In genomic region chr19:42561991-42562390, GRCm38 (mm10) we compare ENCODE assay signal across 21 mouse cellular contexts. TPM values are rescaled to one million over a fixed set of nuclear protein-coding genes. Genes with fewer than 3 reads are reported as not detected.
DNase-seq lines count a peak whose midpoint lies in the region; ATAC-seq and TF ChIP-seq lines count a peak whose summit lies in the region.
"Had no signal": no experiment of that assay in that cellular context is flagged by ENCODE, and none has a peak within 500 bp of the region (broad histone marks: within the 10 kb centered on the region; RNA-seq: fewer than 3 reads in every experiment).

No protein-coding gene starts in this region.

- H3K9me3 ChIP-seq in heart, embryonic 12.5 days (replicated peaks) = no peaks in the 10 kb centered on the region
- no peaks in the 10 kb centered on the region for H3K9me3 ChIP-seq in MEL (replicated peaks; ENCODE audit: insufficient read depth, low read length)
- H3K9me3 ChIP-seq: embryonic facial prominence, embryonic 15.5 days; intestine, embryonic 15.5 days; limb, embryonic 13.5 days; liver, embryonic 15.5 days; megakaryocyte, embryonic 14.5 days had no signal

- no peak for TF ChIP-seq EP300 in MEL (IDR thresholded peaks at IDR 0.05; ENCODE audit: low read depth in 1 of 2, low read length in 2 of 2)

- no peak overlapping the region for H3K9ac ChIP-seq in heart, embryonic 12.5 days
- H3K9ac ChIP-seq in MEL (ENCODE audit: control insufficient read depth, low read depth, low read length, poor library complexity, severe bottlenecking) = no peak overlapping the region
- H3K9ac ChIP-seq: embryonic facial prominence, embryonic 15.5 days; hindbrain, embryonic 14.5 days; intestine, embryonic 15.5 days; limb, embryonic 13.5 days; liver, embryonic 15.5 days had no signal

- TF ChIP-seq CTCF in MEL (IDR thresholded peaks at IDR 0.05 in 2 of 3, conservative IDR thresholded peaks at IDR 0.05 in 1 of 3; ENCODE audit: control insufficient read depth in 1 of 3, insufficient read depth in 1 of 3, low read depth in 2 of 3, low read length in 3 of 3, poor library complexity in 1 of 3, severe bottlenecking in 1 of 3) = no peak

- TF ChIP-seq POLR2A in MEL (IDR thresholded peaks at IDR 0.05; ENCODE audit: control insufficient read depth in 1 of 2, insufficient read depth in 1 of 2, low read depth in 1 of 2, low read length in 2 of 2, poor library complexity in 1 of 2) = no peak

- 95% methylated on average over 1 of the region's 1 CpGs for WGBS in heart, embryonic 12.5 days

- no peak for ATAC-seq in heart, embryonic 12.5 days (ENCODE audit: insufficient number of reproducible peaks, low FRiP score)
- ATAC-seq: intestine, embryonic 15.5 days had no signal

- H3K4me3 ChIP-seq in heart, embryonic 12.5 days = no peak overlapping the region
- H3K4me3 ChIP-seq in MEL (ENCODE audit: control insufficient read depth in 1 of 2, insufficient read depth in 1 of 2, low read depth in 2 of 2, low read length in 2 of 2) = no peak overlapping the region
- H3K4me3 ChIP-seq: embryonic facial prominence, embryonic 15.5 days; intestine, embryonic 15.5 days; limb, embryonic 13.5 days; liver, embryonic 15.5 days; megakaryocyte, embryonic 14.5 days had no signal

- H3K4me1 ChIP-seq in heart, embryonic 12.5 days (replicated peaks) = no peaks in the 10 kb centered on the region
- peaks cover 7 to 8% of the 10 kb centered on the region in 2 experiments for H3K4me1 ChIP-seq in MEL (ENCODE audit: control insufficient read depth in 1 of 2, insufficient read depth in 2 of 2, low read length in 2 of 2)
- H3K4me1 ChIP-seq: embryonic facial prominence, embryonic 15.5 days; intestine, embryonic 15.5 days; limb, embryonic 13.5 days; liver, embryonic 15.5 days had no signal

- H3K27me3 ChIP-seq in heart, embryonic 12.5 days (replicated peaks) = no peaks in the 10 kb centered on the region
- H3K27me3 ChIP-seq in MEL (ENCODE audit: control insufficient read depth in 1 of 2, insufficient read depth in 2 of 2, low read length in 2 of 2) = no peaks in the 10 kb centered on the region
- H3K27me3 ChIP-seq: embryonic facial prominence, embryonic 15.5 days; intestine, embryonic 15.5 days; limb, embryonic 13.5 days; liver, embryonic 15.5 days; megakaryocyte, embryonic 14.5 days had no signal

- H3K79me2 ChIP-seq in MEL (ENCODE audit: control insufficient read depth, insufficient read depth, low read length, poor library complexity) = peaks cover 9% of the 10 kb centered on the region; the same call in 1 of the 2 replicates

- no peak for TF ChIP-seq RAD21 in MEL (IDR thresholded peaks at IDR 0.05; ENCODE audit: low read depth, low read length)

- peaks cover 19% of the 10 kb centered on the region for H3K36me3 ChIP-seq in heart, embryonic 12.5 days
- H3K36me3 ChIP-seq in MEL (ENCODE audit: control insufficient read depth in 1 of 2, insufficient read depth in 2 of 2, low read length in 2 of 2) = peaks cover 9 to 14% of the 10 kb centered on the region in 2 experiments

- H3K27ac ChIP-seq in heart, embryonic 12.5 days (ENCODE audit: poor library complexity, severe bottlenecking) = no peak overlapping the region
- H3K27ac ChIP-seq in MEL (ENCODE audit: control insufficient read depth, low read depth, low read length) = no peak overlapping the region
- H3K27ac ChIP-seq: embryonic facial prominence, embryonic 15.5 days; hindbrain, embryonic 14.5 days; intestine, embryonic 15.5 days; limb, embryonic 13.5 days; liver, embryonic 15.5 days had no signal

- peak; percentile 12 for DNase-seq in adrenal gland, postnatal 25 days
- DNase-seq in adrenal gland, adult (ENCODE audit: inconsistent age in 2 of 2, low spot score in 1 of 2) = no peak
- peak; percentile 26 for DNase-seq in heart, adult 8-10 months (ENCODE audit: low spot score)
- no peak for DNase-seq in MEL (ENCODE audit: low read depth, low spot score)
- peak; percentile 43 to 59 for DNase-seq in cerebellum, postnatal 10 days
- DNase-seq in embryo, embryonic 10 days (ENCODE audit: low spot score) = no peak
- no peak for DNase-seq in right cerebral cortex, postnatal 36 days (ENCODE audit: low spot score in 2 of 2)
- DNase-seq: adrenal gland, adult 2 months; embryo, embryonic 11 days; kidney, postnatal 14 days; layer of hippocampus, adult 9-11 months; lung, postnatal 10 days; thymus, postnatal 25 days had no signal

- no peak overlapping the region for H3K4me2 ChIP-seq in heart, embryonic 12.5 days
- H3K4me2 ChIP-seq: embryonic facial prominence, embryonic 15.5 days; hindbrain, embryonic 14.5 days; intestine, embryonic 15.5 days; limb, embryonic 13.5 days; liver, embryonic 15.5 days had no signal

TF ChIP-seq in MEL, 35 proteins besides CTCF, POLR2A, EP300 and RAD21:
- TF ChIP-seq TCF12 (IDR thresholded peaks at IDR 0.05; ENCODE audit: low read depth, low read length) (no peak), USF1 (IDR thresholded peaks at IDR 0.05; ENCODE audit: low read depth, low read length) (0 out of 2 replicates have a peak, but pooled peaks have one; percentile 11)

RNA-seq across cellular contexts. Expression of gene R3hcc1l, which starts 43.4 kb away (rescaled TPM):
- total RNA-seq in adrenal gland, postnatal 25 days (2021) = 21.1 and 30.9 TPM in 2 replicates
- total RNA-seq in heart, adult 8-10 months (2022) = 10 to 100 TPM; 24.6 to 29.5 (median 26.5) TPM
- 16.0 and 18.0 TPM in 2 replicates for polyA plus RNA-seq in heart, embryonic 12.5 days (2016; fragmentation: Nextera tagmentation; extraction: Ambion mirVana)
- total RNA-seq in MEL (2012; rRNA removed) = 12.9 and 14.8 TPM in 2 replicates
- polyA plus RNA-seq in MEL (2012; ENCODE audit: insufficient read depth in 1 of 2, insufficient read length in 2 of 2, low read depth in 1 of 2, low replicate concordance in 2 of 2, missing spikeins in 1 of 2) = 100 to 1,000 TPM in 1 of 2 experiments, 10 to 100 TPM in 1; 21.5 to 119 TPM

RNA-seq across cellular contexts. Expression of gene Loxl4, which starts 50.6 kb away (rescaled TPM):
- total RNA-seq in adrenal gland, postnatal 25 days (2021) = 2.1 and 2.2 TPM in 2 replicates
- 1 to 10 TPM in 1 of 4 experiments, under 1 TPM in 3; 0.60 to 1.1 (median 0.81) TPM for total RNA-seq in heart, adult 8-10 months (2022)
- 0.18 and 0.27 TPM in 2 replicates for polyA plus RNA-seq in heart, embryonic 12.5 days (2016; fragmentation: Nextera tagmentation; extraction: Ambion mirVana)
- 0.04 TPM in 1 of 2 replicates, not detected in the other for total RNA-seq in MEL (2012; rRNA removed)
- under 1 TPM in 1 of 2 experiments, not detected in 1; 0.03 TPM for polyA plus RNA-seq in MEL (2012; ENCODE audit: insufficient read depth in 1 of 2, insufficient read length in 2 of 2, low read depth in 1 of 2, low replicate concordance in 2 of 2, missing spikeins in 1 of 2)
- total RNA-seq: granulocyte monocyte progenitor cell, adult 5-6 weeks had no signal

Comparison
In these comparisons a context has a peak if more than half of its experiments do, and no peak if none do; other contexts are left out.
1. DNase-seq: peak in adrenal gland, postnatal 25 days (single experiment), heart, adult 8-10 months (single experiment) and cerebellum, postnatal 10 days (2 of 2); none in adrenal gland, adult (0 of 2), MEL (single experiment), embryo, embryonic 10 days (single experiment) and right cerebral cortex, postnatal 36 days (0 of 2).